Mouse (Mus musculus): ENCODE measurements around the gene Dnaaf3. TPM values are rescaled to one million over a fixed set of nuclear protein-coding genes. Genes with fewer than 3 reads are reported as not detected.
"Not testable (repeated sequence)": the region's sequence is repeated elsewhere in the genome, so short reads cannot be mapped to it uniquely, and the experiment has no call there.

Gene Dnaaf3
- 0.12 and 0.74 TPM in 2 replicates for total RNA-seq (2017)

DNA sequence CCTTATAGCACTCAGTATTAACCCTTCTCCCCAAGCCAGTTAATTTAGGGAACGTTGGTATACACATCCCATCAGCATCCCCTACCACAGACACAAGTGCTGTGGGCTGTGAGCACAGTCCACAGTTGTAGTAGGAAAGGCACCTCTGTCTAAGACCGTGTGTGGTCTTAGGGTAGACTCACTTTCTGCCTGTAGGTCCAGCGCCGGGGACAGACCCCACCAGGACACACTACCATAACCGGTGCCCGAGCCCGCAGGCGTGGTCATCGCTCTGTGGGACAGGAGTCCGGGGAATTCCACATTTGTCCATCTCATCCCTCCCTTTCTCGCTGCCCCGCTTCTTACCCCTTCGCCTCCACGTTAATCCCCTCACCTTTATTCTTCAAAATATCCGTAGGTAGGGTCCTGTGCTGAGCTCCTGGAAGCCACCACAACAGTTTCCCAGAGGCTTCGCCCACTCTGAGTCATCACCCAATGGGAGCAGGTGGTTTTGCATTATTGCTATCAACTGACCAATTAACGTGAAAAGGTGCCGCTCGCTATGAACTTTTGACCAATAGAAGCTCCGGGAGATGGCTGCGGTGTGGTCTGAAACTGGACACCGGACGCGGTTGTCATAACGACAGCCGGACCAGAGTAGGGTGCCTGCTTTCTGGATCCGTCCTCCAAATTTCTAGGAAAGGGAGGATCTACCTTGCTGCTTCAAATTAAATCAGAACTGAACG, at the start of gene Dnaaf3:
Gene Dnaaf3 (minus strand): TSS at position 449 of the 725 bp plus-strand sequence.
- ATAC-seq (ENCODE audit: extremely low read depth, insufficient number of reproducible peaks, low FRiP score, poor library complexity, severe bottlenecking): no peak

DNA sequence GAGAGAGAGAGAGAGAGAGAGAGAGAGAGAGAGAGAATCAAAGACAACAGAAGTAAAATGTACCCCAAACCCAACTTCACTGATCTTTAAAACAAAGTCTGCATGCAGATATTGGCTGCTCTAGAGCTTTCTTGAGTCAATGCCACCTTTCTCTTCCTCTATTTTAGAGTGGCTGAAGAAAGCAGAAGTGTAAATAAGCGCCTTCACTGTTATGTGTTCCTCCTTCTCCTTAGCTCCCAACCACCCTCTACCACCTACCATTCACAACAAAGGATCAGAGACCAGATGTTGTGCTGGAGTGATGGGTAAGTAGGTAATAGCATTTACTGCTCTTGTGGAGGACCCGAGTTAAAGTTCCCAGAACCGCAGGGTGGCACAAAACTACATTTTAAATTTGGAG, 49.2 kb upstream of the Dnaaf3 start:
- not testable (repeated sequence) for ATAC-seq (ENCODE audit: extremely low read depth, insufficient number of reproducible peaks, low FRiP score, poor library complexity, severe bottlenecking)

DNA sequence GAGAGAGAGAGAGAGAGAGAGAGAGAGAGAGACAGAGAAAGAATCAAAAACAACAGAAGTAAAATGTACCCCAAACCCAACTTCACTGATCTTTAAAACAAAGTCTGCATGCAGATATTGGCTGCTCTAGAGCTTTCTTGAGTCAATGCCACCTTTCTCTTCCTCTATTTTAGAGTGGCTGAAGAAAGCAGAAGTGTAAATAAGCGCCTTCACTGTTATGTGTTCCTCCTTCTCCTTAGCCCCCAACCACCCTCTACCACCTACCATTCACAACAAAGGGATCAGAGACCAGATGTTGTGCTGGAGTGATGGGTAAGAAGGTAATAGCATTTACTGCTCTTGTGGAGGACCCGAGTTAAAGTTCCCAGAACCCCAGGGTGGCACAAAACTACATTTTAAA, 40.1 kb upstream of the Dnaaf3 start:
- not testable (repeated sequence) for ATAC-seq (ENCODE audit: extremely low read depth, insufficient number of reproducible peaks, low FRiP score, poor library complexity, severe bottlenecking)

DNA sequence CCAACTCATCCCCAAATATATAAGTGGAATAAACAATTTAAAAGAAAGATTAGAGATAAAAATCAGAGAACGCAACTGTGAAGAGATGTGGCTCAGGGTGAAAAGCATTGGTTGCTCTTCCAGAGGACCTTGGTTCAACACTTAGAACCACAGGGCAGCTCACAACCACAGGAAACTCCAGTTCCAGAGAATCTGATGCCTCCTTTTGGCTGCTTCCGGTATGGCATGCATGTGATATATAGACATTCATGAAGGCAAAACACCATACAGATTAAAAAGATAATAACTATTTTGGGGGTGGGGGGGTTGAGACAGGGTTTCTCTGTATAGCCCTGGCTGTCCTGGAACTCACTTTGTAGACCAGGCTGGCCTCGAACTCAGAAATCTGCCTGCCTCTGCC, 30.4 kb upstream of the Dnaaf3 start:
- no peak for ATAC-seq (ENCODE audit: extremely low read depth, insufficient number of reproducible peaks, low FRiP score, poor library complexity, severe bottlenecking)

DNA sequence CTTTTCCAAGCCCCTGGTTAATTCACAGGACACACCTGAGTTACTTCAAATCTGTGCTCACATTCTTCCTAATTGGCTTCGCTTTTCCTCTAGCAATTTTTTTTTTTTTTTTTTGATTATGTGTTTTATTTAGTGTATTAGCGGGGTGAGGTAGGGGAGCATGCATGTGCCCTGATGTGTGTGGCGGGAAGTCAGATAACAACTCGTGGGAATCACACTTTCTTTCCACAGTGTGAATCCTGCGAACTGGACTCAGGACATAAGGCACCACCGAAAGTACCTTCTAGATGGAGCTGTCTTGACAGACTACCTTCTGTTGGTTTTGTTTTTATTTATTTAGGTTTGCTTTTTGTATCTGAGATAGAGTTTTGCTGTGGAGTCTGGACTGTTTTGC, 24.9 kb upstream of the Dnaaf3 start:
- no peak for ATAC-seq (ENCODE audit: extremely low read depth, insufficient number of reproducible peaks, low FRiP score, poor library complexity, severe bottlenecking)

DNA sequence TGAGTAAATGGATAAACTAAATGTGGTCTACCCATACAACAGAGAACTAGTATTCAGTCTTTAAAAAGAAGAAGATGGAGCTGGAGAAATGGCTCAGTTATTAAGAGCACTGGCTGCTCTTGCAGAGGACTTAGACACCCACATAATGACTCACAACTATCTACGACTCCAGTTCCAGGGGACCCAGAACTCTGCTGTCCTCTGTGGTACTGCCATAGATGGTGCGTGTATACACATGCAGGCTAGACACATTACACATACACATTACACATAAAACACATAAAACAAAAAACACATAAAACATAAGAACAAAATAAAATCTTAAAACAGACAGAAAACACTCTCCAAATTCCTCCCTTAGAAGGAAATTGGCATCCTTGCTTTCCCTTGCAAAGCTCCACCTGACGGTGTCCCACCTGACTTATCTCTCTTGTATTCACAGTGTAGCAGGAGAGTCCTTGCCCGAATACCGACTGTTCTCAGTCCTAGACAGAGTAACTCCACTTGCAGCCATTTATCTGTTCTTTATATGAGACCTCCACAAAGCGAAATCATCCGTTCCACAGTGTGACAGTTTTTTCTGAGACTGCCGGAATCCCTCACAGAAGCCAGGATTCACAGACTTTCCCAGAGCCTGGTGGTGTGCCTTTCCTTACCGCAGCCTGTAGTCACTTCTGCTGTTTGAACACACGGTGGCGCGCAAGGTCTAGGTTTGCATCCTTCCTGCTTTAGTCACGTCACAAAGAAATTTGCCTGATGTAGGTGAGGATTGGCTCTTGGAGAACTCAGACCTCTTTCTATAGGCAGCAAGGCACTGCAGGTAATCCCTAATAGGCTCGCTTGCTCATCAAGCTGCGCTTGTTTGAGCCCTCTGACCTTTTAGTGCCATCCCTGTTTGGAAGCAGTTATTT, 24.3 kb upstream of the Dnaaf3 start:
- ATAC-seq (ENCODE audit: extremely low read depth, insufficient number of reproducible peaks, low FRiP score, poor library complexity, severe bottlenecking): peak; percentile 97

DNA sequence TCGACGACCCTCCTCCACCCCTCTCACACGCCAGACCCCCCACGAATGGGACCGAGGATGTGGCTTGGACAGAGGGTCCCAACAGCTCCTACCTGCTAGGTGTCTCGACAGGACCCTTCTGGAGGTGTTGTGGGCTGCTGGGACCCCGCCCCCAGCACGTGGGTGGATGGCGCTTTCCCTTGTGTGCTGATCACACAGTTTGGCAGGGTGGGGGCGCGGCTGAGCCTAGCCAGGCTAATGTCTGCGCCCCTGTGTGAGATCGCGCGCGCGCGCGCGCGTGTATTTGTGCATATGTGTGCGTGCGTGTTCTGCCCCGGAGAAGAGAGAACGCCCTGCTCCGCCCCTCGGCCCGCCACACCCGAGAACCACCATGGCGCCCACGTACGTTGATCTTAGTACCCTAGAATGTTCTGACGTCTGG, 15.0 kb upstream of the Dnaaf3 start, which contains the start of gene Syt5:
Gene Syt5 (minus strand): TSS at position 321 of the 421 bp plus-strand sequence.
- ATAC-seq (ENCODE audit: extremely low read depth, insufficient number of reproducible peaks, low FRiP score, poor library complexity, severe bottlenecking): no peak

DNA sequence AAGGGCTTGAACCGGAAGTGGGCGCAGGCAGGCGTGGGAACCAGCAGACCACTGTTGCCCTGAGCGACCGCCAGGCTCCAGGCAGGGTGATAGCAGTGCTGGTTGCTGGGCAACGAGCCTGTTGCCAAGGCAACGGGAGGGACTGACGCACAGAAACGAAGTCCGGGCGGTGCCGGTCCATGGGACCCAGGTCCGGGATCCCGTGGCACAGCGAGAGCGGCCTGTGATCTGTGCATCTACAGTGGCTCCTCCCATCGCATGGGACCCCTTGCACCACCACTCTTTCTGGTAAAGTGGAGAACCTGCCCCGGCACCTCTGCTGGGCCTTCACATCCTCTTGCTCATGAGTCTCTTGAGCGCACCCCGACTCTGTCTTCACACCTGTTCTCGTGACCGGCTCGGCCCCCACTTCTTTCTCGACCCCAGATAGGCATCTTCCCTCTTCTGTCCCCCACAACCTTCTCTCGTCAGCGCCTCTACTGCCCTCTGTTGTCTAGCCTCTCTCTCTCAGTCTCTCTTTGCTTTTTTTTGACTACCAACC, 14.4 kb upstream of the Dnaaf3 start:
- no peak for ATAC-seq (ENCODE audit: extremely low read depth, insufficient number of reproducible peaks, low FRiP score, poor library complexity, severe bottlenecking)

DNA sequence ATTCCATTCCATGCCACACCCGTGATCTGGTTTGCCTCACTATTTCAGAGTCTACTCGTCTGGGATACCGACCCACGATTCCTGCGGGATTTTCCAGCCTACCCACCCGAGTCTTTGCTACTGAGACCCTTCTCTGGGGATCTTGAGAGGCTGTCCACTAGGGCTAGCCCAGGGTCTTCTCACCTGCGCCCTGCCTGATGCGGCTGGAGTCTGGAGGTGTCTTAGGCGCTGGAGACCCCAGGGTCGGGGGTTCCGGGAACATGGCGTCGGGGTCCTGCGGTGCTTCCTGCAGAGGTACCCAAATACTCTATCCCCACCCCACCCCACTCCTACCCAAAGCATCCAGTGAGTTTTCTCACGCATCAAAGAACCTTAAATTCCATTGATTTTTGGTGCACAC, 13.8 kb upstream of the Dnaaf3 start:
- ATAC-seq (ENCODE audit: extremely low read depth, insufficient number of reproducible peaks, low FRiP score, poor library complexity, severe bottlenecking): no peak

DNA sequence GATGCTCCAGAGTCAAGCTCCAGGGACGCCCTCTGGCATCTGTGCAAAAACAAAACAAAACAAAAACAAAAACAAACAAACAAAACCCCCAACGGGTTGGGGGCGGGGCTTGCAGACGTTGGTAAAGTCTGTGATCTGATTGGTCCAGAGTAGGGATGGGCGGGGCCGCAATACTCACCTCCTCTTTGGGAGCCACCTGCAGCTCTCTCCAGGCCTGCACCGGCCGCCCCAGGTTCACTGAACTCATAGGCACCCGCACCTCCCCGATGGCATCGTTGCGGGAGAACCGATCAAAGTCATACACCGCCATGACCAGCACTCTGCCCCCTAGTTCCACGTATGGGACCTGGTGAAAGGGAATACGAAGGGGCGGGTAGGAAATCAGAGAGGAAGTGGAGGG, 9.8 kb upstream of the Dnaaf3 start:
- ATAC-seq (ENCODE audit: extremely low read depth, insufficient number of reproducible peaks, low FRiP score, poor library complexity, severe bottlenecking): no peak

DNA sequence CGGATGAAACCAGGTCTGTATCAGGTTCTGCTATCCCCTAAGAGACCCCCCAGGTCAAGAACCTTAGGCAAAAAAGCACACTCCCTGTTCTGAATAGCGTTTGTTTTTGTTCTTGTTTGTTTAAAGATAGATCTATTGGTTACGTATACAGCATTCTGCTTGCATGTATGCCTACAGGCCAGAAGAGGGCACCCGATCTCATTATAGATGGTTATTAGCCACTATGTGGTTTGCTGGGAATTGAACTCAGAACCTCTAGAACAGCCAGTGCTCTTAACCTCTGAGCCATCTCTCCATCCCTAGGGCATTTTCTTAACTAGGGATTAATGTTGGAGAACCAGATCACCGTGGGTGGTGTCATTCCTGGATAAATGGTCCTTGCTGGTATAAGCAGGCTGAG, 9.1 kb upstream of the Dnaaf3 start:
- ATAC-seq (ENCODE audit: extremely low read depth, insufficient number of reproducible peaks, low FRiP score, poor library complexity, severe bottlenecking): no peak

DNA sequence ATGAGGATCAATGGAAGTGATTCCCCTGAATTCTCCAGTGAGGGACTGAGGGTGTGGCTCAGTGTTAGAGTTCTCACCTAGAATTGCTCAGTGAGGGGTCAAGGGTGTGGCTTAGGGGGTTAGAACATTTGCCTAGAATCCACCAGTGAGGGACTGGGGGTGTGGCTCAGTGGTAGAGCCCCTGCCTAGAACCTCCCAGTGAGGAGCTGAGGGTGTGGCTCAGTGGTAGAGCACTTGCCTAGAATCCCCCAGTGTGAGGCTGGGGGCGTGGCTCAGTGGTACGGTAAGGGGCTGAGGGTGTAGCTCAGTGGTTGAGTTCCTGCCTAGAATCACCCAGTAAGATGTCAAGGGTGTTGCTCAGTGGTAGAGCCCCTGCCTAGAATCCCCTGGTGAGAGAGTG, 6.8 kb upstream of the Dnaaf3 start:
- no peak for ATAC-seq (ENCODE audit: extremely low read depth, insufficient number of reproducible peaks, low FRiP score, poor library complexity, severe bottlenecking)

DNA sequence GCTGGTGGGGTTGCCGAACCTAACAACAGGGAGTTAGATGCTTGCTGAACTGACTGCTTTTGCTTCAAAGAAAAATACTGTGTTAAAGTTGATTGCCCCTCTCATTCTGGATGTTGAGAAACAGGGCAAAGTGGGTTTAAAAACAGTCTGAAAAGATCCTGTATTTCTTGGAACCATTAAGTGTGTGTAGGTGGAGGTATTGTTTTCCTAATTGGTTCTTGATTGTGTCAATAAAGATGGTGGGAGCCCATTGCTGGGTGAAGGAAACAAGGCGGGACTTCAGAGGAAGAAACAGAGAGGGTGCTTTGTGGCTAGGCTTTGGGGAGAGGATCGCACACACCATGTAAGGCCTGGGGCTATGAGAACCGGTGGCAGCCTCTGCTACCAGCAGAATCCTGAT, 4.9 kb upstream of the Dnaaf3 start:
- no peak for ATAC-seq (ENCODE audit: extremely low read depth, insufficient number of reproducible peaks, low FRiP score, poor library complexity, severe bottlenecking)

DNA sequence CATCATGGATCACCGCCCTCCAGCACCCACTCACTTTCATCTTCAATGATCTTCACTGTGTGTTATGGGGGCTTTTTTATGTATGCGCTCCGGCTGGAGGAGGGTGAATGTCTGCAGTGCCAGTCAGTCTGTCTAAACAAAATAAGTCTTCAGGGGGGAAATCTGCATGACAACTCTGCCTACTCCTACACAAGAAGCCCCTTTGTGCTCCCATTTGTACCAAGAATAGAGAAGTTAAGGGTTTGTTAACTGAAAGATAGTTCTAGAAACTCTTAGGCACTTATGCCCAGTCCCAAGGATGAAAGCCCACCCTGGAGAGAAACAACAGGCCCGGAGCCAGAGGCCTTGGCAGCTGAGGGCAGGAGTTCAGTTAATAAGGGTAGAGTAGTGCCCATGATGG, 4.1 kb upstream of the Dnaaf3 start:
- no peak for ATAC-seq (ENCODE audit: extremely low read depth, insufficient number of reproducible peaks, low FRiP score, poor library complexity, severe bottlenecking)

DNA sequence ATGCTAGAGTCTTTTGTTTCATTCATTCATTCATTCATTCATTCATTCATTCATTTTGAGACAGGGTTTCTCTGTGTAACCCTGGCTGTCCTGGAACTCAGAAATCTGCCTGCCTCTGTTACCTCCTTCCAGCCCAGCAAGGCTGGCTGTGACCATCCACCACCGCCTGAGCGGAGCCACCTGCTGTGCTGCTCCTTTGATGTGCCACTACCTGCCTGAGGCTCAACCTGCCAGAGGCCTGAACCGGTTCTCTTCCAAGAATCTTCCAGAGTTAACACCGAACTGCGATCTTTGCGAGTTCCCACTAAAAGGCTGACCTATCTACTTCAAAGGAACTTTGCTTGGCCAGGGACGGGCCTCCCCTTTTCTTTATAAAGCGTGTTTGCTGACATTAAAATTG, 2.1 kb downstream of the Dnaaf3 start:
- not testable (repeated sequence) for ATAC-seq (ENCODE audit: extremely low read depth, insufficient number of reproducible peaks, low FRiP score, poor library complexity, severe bottlenecking)

DNA sequence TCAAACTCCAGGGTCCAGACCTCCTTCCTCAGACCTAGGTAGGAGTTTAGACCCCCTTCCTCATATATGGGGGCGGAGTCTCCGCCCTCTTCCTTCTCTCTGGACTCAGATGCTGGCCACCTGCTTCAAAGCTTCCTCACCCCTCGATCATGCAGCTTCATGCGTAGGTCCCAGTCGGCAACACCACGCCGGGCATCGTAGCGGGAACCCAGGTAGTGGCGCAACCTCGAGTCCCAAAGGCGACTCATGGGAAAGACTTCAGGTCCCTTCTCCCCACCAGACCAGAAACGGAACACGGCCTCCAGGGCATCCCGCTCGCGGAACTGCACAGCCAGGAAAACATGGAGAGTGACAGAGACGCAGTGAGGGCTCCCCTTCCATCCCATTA, 5.0 kb downstream of the Dnaaf3 start:
- ATAC-seq (ENCODE audit: extremely low read depth, insufficient number of reproducible peaks, low FRiP score, poor library complexity, severe bottlenecking): no peak

DNA sequence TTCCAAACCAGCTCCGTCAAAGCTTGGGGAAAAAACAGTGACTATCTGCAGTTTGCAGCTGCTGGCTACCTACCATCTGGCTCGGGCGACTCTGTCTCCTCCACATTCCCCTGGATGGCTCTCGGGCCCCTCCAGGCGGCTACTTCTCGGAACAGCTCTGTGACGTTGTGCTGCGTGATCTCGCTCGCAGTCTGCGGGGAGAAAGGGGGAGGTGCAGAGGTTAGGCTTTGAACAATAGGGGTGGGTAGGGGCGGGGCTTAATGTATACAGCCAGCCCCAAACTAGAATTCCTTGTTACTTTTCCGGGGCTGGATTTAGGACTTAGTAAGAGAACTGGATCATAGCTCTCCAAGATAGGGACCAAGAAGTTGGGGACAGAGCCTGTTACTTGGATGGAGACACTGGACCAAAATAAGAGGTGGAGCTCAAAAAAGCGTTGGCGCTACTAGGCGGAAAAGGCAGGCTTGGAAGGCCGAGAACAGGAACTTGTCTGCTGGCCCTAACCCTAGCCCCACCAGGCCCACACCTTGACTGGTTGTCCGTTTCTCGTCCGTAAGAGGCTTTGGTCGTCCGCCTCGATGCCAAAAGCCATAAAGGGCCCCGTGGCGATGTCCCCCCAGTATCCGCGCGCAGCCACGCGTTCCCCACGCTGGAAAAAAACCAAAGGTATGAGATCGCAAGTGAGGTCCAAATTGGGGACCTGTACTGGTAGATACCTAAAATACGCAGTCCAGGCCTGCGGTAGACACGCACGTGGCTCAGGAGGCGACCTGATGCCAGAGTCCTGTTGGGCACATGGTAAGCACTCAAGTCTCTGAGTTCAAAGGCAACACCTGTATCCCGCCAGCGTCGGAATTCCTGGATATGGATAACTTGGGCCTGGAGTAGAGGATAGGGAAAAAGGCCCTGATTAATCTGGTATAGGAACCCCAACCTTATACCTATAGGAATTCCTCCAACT, 5.6 kb downstream of the Dnaaf3 start:
- peak; percentile 90 for ATAC-seq (ENCODE audit: extremely low read depth, insufficient number of reproducible peaks, low FRiP score, poor library complexity, severe bottlenecking)

DNA sequence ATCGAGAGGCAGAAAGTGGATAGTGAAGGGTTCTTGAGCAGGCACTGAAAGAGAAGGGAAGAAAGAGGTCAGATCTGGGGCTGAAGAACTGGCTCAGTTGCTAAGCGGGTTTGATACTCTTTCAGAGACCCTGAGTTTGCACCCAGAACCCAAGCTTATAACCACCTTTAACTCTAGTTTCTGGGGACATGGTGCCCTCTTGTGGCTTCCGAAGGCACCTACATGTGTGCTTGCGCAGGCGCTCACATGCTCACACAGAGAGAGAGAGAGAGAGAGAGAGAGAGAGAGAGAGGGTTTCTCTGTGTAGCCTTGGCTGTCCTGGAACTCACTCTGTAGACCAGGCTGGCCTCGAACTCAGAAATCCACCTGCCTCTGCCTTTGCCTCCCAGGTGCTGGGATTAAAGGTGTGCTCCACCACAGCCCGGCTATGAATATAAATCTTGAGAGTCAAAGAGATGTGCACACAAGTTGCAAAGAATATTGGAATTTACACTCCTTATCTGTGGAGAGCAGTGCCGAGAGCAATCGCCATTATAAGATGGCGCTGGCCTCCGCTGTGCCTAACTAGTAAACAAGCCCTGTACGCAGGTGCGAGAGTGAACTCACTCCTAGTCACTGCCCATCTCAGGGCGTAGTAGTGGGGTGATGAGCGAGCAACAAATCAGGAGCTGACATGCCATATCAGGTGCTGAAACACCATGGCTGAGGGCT, 7.9 kb downstream of the Dnaaf3 start, which contains the start of gene Tnni3:
Gene Tnni3 (minus strand): TSS at position 18 of the 711 bp plus-strand sequence.
- ATAC-seq (ENCODE audit: extremely low read depth, insufficient number of reproducible peaks, low FRiP score, poor library complexity, severe bottlenecking): peak; percentile 67

All from neutrophil, adult 5-6 weeks (primary cell).